Mouse (Mus musculus) bone marrow, adult 2 months (tissue): Measurements from ENCODE around the gene Irgm2. TPM values are rescaled to one million over a fixed set of nuclear protein-coding genes. Genes with fewer than 3 reads are reported as not detected.
A peak's percentile ranks its signal among the peaks of the same experiment; 100 is the strongest.
"Not testable (repeated sequence)": the region's sequence is repeated elsewhere in the genome, so short reads cannot be mapped to it uniquely, and the experiment has no call there.

Experiments used
- H3K27ac ChIP-seq: fragments of 200-500 bp; 2 replicates; pipeline ENCODE4 v1.5.1; 2012; ENCODE audit warnings: low read depth, mild to moderate bottlenecking, control low read depth, inconsistent platforms, low read length; ENCODE audit not compliant: control insufficient read depth, poor library complexity, insufficient read depth
- H3K4me1 ChIP-seq: fragments of 200-500 bp; 2 replicates; pipeline ENCODE4 v1.6.1; 2011; ENCODE audit warnings: low read length; ENCODE audit not compliant: control insufficient read depth, insufficient read depth
- H3K4me3 ChIP-seq: fragments of 200-500 bp; replicated peaks from 2 replicates; pipeline ENCODE3; 2011; ENCODE audit warnings: mild to moderate bottlenecking, low read depth, low read length, control low read depth; ENCODE audit not compliant: control insufficient read depth
- CTCF ChIP-seq: fragments of 200-500 bp; IDR thresholded peaks from 2 replicates; pipeline ENCODE4 v1.5.1; 2011; ENCODE audit warnings: low read length, control low read depth; ENCODE audit not compliant: control insufficient read depth, insufficient read depth
- POLR2A ChIP-seq: fragments of 200-500 bp; IDR thresholded peaks from 2 replicates; pipeline ENCODE4 v1.6.1; 2011; ENCODE audit warnings: low read depth, mild to moderate bottlenecking, control low read depth, low read length, borderline replicate concordance; ENCODE audit not compliant: control insufficient read depth
- WGBS: fragments of 180-500 bp; shearing (Covaris S2); methylation state at CpG from one replicate; pipeline ENCODE4 v1.1.7; 2018; 5-methylcytosine and 5-hydroxymethylcytosine counted together
- polyA plus RNA-seq: library from polyadenylated mRNA; stranded (reverse); fragments of >200 nt; gene quantifications from 2 replicates; pipeline ENCODE4 v1.2.4, GENCODE M21; 2011; ENCODE audit warnings: low replicate concordance; ENCODE audit not compliant: missing spikeins, insufficient read depth, insufficient read length

Gene Irgm2
- polyA plus RNA-seq, 1 experiment, result 7.0 TPM

DNA sequence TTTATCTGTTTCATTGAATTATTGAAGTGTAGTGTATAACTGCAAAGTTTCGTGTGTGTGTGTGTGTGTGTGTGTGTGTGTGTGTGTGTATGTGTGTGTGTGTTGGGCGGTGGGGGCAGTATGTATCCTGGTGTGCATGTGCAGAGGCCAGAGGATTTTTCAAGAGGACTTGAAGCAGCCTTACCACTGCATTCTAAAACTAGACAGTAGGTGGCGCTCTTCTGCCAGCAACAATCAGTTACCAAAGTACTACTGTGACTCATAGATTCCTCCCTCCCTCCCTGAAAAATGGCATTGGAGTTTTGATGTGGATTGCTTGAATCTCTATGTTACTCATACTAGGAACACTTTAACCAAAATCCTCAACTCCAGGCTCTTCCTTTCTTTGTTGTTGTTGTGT is 19.9 kb upstream of the Irgm2 start:
- no peak overlapping the region for H3K27ac ChIP-seq
- no peak overlapping the region for H3K4me3 ChIP-seq
- TF ChIP-seq POLR2A (no peak), CTCF (peak; percentile 49)
- H3K4me1 ChIP-seq, result no peaks in the 10 kb centered on the region; the same call in 1 of the 2 replicates
- WGBS, result 13% methylated on average over 3 of the region's 3 CpGs

DNA sequence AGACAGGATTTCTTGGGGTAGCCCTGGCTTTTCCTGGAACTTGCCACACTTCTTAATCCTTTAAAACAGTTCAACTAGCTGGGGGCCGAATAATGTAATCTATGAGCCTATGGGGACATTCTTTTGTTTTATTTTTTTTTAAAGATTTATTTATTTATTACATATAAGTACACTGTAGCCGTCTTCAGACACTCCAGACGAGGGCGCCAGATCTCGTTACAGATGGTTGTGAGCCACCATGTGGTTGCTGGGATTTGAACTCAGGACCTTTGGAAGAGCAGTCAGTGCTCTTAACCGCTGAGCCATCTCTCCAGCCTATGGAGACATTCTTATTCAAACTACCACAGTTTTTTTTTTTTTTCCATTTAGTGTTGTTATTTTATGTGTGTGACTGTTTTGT is 19.4 kb upstream of the Irgm2 start:
- not testable (repeated sequence) for H3K4me1 ChIP-seq, H3K4me3 ChIP-seq, H3K27ac ChIP-seq
- WGBS, result 88% methylated on average over 6 of the region's 6 CpGs

DNA sequence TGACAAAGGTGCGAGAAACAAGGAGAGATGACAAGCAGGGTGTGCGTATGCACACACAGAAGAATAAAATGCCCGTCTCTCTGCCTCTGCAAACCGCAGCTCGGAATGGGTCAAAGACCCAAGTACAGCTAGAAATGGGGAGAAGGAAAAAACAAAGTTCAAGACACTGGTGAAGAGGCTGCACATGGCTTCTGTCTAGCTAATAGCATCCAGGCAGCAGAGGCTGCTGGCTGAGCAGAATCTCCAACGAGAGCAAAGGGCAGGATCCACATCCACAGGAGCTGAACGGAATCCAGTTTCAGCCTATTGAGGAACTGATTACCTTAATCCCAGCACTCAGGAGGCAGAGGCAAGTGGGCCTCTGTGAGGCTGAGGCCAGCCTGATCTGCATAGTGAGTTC is 18.7 kb upstream of the Irgm2 start:
- H3K4me3 ChIP-seq, result no peak overlapping the region
- TF ChIP-seq POLR2A (no peak), CTCF (no peak)
- 91% methylated on average over 7 of the region's 7 CpGs for WGBS
- no peaks in the 10 kb centered on the region; the same call in 1 of the 2 replicates for H3K4me1 ChIP-seq
- H3K27ac ChIP-seq, result no peak overlapping the region

DNA sequence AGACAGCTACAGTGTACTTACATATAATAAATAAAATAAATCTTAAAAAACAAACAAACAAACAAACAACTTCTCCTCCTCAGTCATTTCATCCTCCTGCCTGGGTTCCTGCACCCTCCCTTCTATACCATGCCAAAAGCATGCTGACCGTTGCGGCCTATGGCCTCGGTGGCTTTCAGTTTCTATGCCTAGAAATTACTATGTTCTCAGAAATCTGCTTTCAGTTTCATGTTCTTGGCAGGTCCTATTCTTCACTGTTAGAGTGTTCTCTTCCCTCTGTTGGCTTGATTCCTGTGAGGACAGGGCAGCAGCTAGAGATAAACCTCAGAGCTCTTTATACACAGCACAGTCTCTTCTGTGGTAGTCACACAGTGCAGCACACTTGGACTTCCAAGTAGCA is 15.8 kb upstream of the Irgm2 start:
- Histone ChIP-seq H3K27ac (peak overlapping the region; percentile 43; the same call in 1 of the 2 replicates), H3K4me1 (no peaks in the 10 kb centered on the region; the same call in 1 of the 2 replicates), H3K4me3 (peak overlapping the region; percentile 60)
- WGBS, result 2% methylated on average over 3 of the region's 3 CpGs
- TF ChIP-seq POLR2A (no peak), CTCF (no peak)

DNA sequence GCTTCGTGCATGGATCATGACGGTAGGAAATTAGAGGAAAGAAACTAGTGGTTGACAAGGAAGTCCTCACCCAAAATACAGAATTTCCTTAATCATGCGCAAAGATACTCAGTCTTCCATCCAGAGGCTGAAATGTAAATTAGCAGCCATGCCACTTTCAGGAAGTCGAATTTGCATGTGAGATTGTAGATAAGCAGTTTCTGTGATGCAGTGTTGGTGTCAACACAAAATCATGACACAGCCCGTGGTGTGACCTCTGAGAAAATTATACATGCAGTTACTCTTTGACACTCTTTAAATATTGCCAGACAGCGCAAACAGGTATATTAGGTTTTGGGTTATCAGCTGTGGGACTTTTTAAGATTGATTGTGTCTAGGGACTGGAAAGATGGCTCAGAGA is 9.7 kb upstream of the Irgm2 start:
- no peak overlapping the region for H3K27ac ChIP-seq
- no peaks in the 10 kb centered on the region; the same call in 1 of the 2 replicates for H3K4me1 ChIP-seq
- 81% methylated on average over 6 of the region's 6 CpGs for WGBS
- H3K4me3 ChIP-seq, result no peak overlapping the region
- TF ChIP-seq POLR2A, result no peak
- TF ChIP-seq CTCF, result no peak

DNA sequence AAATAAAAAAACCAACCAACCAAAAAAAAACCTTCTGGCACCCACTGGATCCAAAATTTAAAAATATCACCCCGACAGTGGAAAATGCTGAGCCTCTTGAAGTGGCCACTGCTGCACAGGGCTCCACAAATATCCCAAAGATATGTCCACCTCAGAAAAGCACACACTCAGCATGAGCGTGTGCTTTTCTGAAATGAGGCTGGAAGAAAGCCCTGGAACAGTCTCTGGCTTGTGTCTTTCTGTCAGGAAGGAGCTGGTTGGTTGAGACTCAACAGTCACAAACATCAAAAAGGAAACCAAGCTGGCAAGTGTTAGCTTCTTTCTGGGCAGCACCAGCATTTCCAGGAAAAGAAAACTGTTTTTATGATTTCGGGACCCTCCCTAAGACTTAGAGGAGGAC is 6.1 kb upstream of the Irgm2 start:
- no peak for TF ChIP-seq POLR2A
- TF ChIP-seq CTCF, result no peak
- Histone ChIP-seq H3K4me1 (no peaks in the 10 kb centered on the region), H3K27ac (no peak overlapping the region), H3K4me3 (no peak overlapping the region)
- WGBS, result 38% methylated on average over 3 of the region's 3 CpGs

DNA sequence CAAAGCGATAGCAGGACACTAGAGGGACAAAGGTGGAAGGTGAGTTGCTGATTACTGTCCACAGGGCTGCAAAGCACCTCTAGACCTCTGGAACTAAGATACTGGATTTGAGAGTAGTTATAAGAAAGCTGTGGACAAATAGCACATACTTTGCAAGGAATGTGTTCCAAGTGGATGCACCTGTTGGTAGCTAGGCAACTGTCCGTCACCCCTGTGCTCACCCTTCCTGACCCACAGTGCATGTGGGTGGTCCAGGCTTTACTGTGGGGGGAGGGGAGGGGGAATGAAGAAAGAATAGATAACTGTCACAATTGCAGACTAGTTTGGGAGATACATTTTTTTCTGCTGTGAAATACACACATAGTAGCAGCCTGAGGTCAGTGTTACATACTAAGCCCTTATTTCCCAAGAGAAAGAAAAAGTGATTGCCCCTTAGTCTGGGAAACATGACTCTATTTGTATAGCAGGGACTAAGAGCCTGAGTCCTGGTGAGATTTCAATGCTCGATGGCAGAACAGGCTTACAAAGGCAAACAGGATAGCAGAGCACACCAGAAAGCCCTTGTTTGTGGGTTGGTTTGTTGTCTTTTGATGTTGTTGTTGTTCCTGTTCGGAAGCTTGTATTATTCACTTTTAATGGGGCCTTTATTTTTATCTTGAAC is 5.4 kb upstream of the Irgm2 start:
- Histone ChIP-seq H3K4me1 (no peaks in the 10 kb centered on the region), H3K27ac (no peak overlapping the region)

DNA sequence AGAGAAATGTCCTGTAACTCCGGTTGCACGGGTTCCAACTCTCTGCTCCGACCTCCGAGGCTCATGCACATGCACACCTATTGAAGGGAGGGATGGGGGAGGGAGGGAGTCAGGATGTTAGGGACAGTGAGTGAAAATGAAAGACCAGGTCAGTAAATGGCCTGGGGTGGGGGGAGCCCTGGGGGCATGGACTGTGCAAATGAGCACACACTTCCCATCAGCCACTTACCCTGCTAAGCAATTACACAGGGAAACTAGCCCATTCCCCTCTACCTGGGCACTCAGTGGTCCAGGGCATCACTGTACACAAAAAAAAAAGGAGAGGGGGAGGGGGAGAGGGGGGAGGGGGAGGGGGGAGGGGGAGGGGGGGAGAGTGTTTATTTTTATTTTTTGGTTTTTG is 755 bp upstream of the Irgm2 start:
- no peak overlapping the region for H3K4me3 ChIP-seq
- no peaks in the 10 kb centered on the region; the same call in 1 of the 2 replicates for H3K4me1 ChIP-seq
- WGBS, result 82% methylated on average over 4 of the region's 4 CpGs
- TF ChIP-seq CTCF, result no peak
- TF ChIP-seq POLR2A, result no peak
- no peak overlapping the region for H3K27ac ChIP-seq

More for the DNA sequence above, 5.4 kb upstream of the Irgm2 start:
- WGBS, result 69% methylated on average over 4 of the region's 4 CpGs
- TF ChIP-seq CTCF, result no peak
- no peak overlapping the region for H3K4me3 ChIP-seq

DNA sequence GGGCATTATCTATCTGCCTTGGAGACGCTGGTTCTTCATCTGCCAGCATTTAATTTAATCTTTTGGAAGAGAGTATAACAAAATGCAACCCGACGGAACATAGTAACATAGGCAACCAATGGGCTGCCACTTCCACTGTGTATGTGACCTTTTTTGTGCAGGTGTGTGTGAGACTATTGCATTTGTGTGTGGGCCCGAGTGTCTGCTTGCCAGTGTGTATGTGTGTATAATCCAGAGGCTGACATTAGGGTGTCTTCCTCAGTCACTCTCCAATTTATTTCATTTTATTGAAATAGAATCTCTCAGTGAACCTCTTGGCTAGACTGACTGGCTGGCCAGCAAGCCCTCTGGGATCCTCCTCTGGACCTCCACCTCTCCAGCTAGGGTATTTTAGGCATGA is 808 bp downstream of the Irgm2 start:
- no peaks in the 10 kb centered on the region; the same call in 1 of the 2 replicates for H3K4me1 ChIP-seq
- TF ChIP-seq POLR2A (no peak), CTCF (no peak)
- WGBS, result 30% methylated on average over 4 of the region's 4 CpGs
- no peak overlapping the region for H3K27ac ChIP-seq
- H3K4me3 ChIP-seq, result peak overlapping the region; percentile 43
